Mouse (Mus musculus) cerebral cortex, adult 2 months (tissue): ENCODE measurements around the gene Olfr1564.

Experiments used
- WGBS: fragments of 180-500 bp; shearing (Covaris S2); methylation state at CpG from one replicate; pipeline ENCODE4 v1.1.7; 2018; 5-methylcytosine and 5-hydroxymethylcytosine counted together

Olfr1564 gene

DNA sequence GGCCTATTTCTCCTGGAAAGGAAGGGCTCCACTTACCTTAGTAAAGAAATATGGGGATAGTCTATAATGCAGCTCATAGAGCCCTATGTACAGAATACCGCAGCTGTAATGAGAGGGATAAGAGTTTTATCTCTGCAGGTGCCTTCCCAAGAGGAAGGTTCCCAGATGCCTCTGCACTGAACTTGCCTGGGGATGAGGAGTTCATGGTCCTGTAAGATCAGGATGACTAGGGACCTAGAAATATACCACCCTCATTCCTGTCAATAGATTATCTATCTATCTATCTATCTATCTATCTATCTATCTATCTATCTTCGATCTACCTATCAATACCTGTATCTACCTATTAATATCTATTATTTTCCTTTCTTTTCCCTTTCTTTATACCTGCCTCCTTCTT lies at the start of gene Olfr1564:
TSS of gene Olfr1564 (minus strand) at position 101 of the 400 bp plus-strand sequence.
- WGBS, result 81% methylated on average over 2 of the region's 2 CpGs

DNA sequence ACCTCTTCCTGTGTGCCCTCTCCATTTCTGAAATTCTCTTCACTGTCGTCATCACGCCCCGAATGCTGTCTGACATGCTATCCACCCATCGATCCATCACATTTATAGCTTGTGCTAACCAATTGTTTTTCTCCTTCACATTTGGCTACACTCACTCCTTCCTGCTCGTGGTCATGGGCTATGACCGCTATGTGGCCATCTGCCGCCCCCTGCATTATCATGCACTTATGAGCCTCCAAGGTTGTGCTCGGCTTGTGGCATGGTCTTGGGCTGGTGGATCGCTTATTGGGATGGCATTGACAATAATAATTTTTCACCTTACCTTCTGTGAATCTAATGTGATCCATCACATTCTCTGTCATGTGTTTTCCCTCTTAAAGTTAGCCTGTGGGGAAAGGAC lies 47.4 kb upstream of the Olfr1564 start:
- WGBS, result 84% methylated on average over 9 of the region's 9 CpGs

DNA sequence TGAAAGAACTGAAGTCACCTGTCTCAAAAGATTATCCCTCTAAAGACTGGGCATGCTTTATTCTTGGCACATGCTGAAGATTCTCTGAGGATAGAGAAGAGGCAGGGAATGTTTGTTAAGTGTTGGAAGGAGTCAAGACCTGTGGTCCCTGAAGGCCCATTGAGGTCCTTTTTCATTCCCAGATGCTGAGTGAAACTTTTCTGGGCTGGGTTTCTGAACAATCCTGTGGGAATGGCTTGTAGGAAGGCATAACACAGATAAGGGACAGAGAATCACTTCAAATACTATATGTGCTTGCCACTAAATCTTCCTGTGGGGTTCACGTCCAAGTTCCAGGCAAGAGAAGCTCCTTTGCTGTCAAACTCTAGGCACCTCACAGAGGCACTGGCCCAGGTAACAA lies 42.9 kb upstream of the Olfr1564 start, which contains the start of gene Olfr63:
TSS of gene Olfr63 (plus strand) at position 301 of the 400 bp plus-strand sequence.
- WGBS, result 80% methylated on average over 1 of the region's 1 CpGs

DNA sequence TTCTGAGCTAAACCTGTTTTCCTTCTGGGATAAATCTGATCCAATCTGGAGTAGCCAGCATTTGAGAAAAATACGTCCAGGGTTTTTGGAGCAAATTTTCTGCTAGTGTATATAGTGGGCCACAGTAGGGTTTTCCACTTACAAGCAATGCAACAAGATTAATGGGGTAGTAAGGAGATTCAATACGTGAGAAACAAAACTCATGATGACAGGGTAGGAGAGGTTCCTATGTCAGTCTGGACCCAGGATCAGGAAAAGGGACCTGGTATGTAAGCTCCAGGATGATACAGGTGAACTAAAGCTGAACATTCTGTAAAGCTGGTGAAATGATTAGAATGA lies 33.8 kb upstream of the Olfr1564 start:
- no CpG with 5 or more reads among the region's 2 CpGs for WGBS

DNA sequence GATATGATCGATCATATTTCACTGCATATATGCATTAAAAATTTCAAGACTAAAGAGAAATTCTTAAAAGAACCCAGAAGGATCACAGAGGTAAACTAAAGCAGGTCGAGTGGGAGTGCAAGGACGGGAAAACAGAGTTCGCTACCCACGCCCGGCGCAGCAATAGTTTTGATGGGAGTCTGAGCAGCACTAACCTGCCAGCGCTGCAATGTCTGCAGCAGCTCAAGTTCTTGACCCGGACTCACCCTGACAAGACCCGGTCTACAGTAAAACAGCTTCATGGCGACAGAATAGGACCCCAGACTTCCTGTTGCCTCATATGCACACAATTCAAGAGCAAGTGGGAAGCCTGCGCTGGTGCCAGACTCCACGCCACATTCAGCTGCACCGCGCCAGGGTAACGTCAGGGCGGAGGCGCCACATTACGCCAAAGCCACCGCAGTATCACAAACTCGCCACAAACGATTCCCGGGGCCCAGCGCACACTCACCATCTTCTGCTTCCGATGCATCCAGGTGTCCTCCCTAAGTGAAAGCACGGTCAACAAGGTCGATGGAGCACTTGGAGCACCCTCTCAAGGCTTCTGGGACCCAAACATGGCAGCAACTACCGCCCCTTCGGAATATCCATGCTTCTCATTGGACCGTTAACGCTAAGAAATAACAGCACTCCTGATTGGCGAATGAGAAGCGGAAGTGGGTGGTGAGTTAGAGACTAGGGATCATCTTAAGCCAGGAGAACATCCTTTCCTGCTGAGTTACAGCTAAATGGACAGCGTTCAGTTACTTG lies 33.2 kb upstream of the Olfr1564 start, which contains the start of gene Zfp955a:
TSS of gene Zfp955a (minus strand) at position 616 of the 789 bp plus-strand sequence.
- 28% methylated on average over 1 of the region's 34 CpGs for WGBS

DNA sequence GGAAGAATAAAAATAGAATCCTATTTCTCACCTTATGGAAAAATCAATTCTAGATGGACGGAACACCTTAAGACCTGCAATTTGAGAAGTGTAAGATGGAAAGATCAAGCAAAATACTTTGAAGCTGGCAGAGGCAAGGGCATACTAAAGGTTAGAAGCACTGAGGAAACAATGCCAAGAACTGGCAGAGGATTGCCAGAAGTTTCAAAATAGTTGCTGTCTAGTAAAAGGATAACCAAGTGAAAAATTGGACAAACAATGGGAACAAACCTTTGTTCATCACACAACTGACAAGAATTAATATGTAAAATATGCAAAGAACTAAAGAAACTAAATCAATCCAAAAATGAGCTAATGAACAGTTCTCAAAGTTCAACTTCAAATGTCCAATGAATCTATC lies 15.2 kb upstream of the Olfr1564 start:
- 92% methylated on average over 1 of the region's 1 CpGs for WGBS

DNA sequence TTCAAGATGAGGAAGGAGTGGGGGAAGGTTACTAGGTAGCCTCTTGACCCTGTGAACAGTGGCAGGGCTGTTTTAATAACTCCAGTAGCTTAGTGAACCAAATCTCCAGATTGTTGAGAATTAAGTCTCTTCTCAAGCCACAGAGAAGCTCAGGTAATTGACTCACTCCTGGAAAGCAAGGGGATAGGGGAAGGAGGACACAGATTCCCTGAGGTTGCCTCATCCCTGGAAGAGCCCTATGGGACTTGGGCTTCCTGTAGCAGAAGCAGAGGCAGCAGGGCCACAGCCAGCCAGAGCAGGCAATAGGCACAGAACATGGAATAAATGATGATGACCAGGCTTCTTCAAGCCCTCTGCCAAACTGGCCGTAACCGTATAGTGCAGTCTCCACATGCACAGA lies 30.5 kb downstream of the Olfr1564 start, which contains the start of gene Olfr239:
TSS of gene Olfr239 (plus strand) at position 301 of the 400 bp plus-strand sequence.
- WGBS, result no CpG with 5 or more reads among the region's 2 CpGs

DNA sequence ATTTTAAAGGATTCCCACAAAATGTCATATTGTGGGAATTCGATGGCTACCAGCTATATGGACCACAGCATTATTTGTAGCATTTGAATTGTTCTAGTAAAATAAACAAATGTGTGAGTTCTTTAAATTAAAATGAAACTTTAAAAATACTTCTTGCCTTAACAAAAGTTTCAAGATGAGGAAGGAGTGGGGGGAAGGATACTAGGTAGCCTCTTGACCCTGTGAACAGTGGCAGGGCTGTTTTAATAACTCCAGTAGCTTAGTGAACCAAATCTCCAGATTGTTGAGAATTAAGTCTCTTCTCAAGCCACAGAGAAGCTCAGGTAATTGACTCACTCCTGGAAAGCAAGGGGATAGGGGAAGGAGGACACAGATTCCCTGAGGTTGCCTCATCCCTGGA lies 53.3 kb downstream of the Olfr1564 start, which contains the start of gene Olfr55:
TSS of gene Olfr55 (plus strand) at position 301 of the 400 bp plus-strand sequence.
- 91% methylated on average over 1 of the region's 1 CpGs for WGBS
